In the genomic region with DNA sequence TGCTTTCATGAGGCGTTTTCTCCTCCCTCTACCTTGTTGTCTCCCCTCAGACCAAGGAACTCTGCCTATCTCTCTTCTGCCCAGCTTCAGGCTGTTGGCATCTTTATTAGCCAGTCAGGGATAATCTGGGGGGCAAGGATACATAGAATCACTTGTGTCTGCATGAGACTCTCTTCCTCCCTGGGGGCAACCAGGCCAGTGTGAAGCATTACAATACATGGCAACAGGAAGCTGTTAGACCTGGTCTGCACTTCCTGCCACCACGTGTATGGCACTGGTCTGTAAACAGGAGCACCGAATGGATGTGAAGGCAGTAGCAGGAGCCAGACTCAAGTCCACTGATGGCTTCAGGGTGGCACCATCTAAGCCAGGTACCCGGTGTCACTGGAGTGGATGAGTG, we compare ENCODE assay signal across 23 mouse cellular contexts. TPM values are rescaled to one million over a fixed set of nuclear protein-coding genes. Genes with fewer than 3 reads are reported as not detected.
A peak's percentile ranks its signal among the peaks of the same experiment; 100 is the strongest.
DNase-seq lines count a peak whose midpoint lies in the region; ATAC-seq and TF ChIP-seq lines count a peak whose summit lies in the region.
"Had no signal": no experiment of that assay in that cellular context is flagged by ENCODE, and none has a peak within 500 bp of the region (broad histone marks: within the 10 kb centered on the region; RNA-seq: fewer than 3 reads in every experiment).

No protein-coding gene starts in this region.

- peaks cover 56% of the 10 kb centered on the region for H3K27me3 ChIP-seq in megakaryocyte, embryonic 14.5 days (replicated peaks)

- H3K4me1 ChIP-seq in megakaryocyte, embryonic 14.5 days, result peaks cover 61% of the 10 kb centered on the region
- peaks cover 41% of the 10 kb centered on the region for H3K4me1 ChIP-seq in bone marrow macrophage, adult 2 months (ENCODE audit: control insufficient read depth, insufficient read depth, low read length)

- ATAC-seq in megakaryocyte, adult 5-6 weeks (ENCODE audit: poor library complexity, severe bottlenecking), result no peak
- ATAC-seq: forebrain, embryonic 16.5 days; midbrain, embryonic 16.5 days had no signal

- no peak for TF ChIP-seq POLR2A in bone marrow macrophage, adult 2 months (IDR thresholded peaks at IDR 0.05; ENCODE audit: borderline replicate concordance, low read depth, low read length)

- DNase-seq in heart, adult 11 months, result peak; percentile 91
- DNase-seq in heart, adult 8-10 months (ENCODE audit: low spot score), result no peak
- no peak for DNase-seq in retina, embryonic 14.5 days (ENCODE audit: low spot score)
- DNase-seq in thymus, postnatal 14 days, result no peak
- DNase-seq: adrenal gland, adult 8-10 months; cerebellum, adult 11 months; cerebellum, postnatal 25 days; embryo, embryonic 11 days; gastrocnemius, postnatal 36 days; heart, postnatal 10 days; kidney, adult 8-10 months; kidney, postnatal 25 days; retina, postnatal 1 day had no signal

- peaks cover 82% of the 10 kb centered on the region for H3K79me2 ChIP-seq in macrophage (ENCODE audit: inconsistent target)

- H3K4me3 ChIP-seq in megakaryocyte, embryonic 14.5 days (replicated peaks), result peak overlapping the region; percentile 91
- H3K4me3 ChIP-seq in bone marrow macrophage, adult 2 months (ENCODE audit: insufficient read depth, low read length), result peak overlapping the region; percentile 58
- H3K4me3 ChIP-seq in macrophage (ENCODE audit: inconsistent target), result peak overlapping the region; percentile 94
- H3K4me3 ChIP-seq: hindbrain, embryonic 13.5 days; limb, embryonic 15.5 days had no signal

- 24% methylated on average over 4 of the region's 4 CpGs for WGBS in macrophage (ENCODE audit: missing documents)

- no peaks in the 10 kb centered on the region for H3K9me3 ChIP-seq in megakaryocyte, embryonic 14.5 days
- H3K9me3 ChIP-seq: hindbrain, embryonic 13.5 days; limb, embryonic 15.5 days had no signal

- TF ChIP-seq CTCF in bone marrow macrophage, adult 2 months (IDR thresholded peaks at IDR 0.05; ENCODE audit: low read depth, low read length), result no peak

- peaks cover 12% of the 10 kb centered on the region for H3K36me3 ChIP-seq in megakaryocyte, embryonic 14.5 days (replicated peaks; ENCODE audit: low read length)
- H3K36me3 ChIP-seq in macrophage (ENCODE audit: inconsistent target), result peaks cover 31% of the 10 kb centered on the region
- H3K36me3 ChIP-seq: hindbrain, embryonic 13.5 days; limb, embryonic 15.5 days had no signal

- peak overlapping the region; percentile 98 for H3K27ac ChIP-seq in bone marrow macrophage, adult 2 months (ENCODE audit: insufficient read depth, low read depth, low read length)
- H3K27ac ChIP-seq in macrophage, result peak overlapping the region; percentile 98
- H3K27ac ChIP-seq: hindbrain, embryonic 13.5 days; limb, embryonic 15.5 days had no signal

RNA-seq across cellular contexts. Expression of a gene that starts 3.6 kb away (rescaled TPM):
- 1 to 10 TPM; 2.0 to 4.0 (median 2.4) TPM for total RNA-seq in heart, adult 8-10 months (2022)
- polyA plus RNA-seq in megakaryocyte, embryonic 14.5 days (2012; ENCODE audit: insufficient read depth, low replicate concordance), result 7.5 and 22.4 TPM in 2 replicates
- total RNA-seq in megakaryocyte, adult 5-6 weeks (2015), result 133 and 149 TPM in 2 replicates
- 231 and 243 TPM in 2 replicates for total RNA-seq in megakaryocyte, adult 5-6 weeks (2017)
- 201 and 214 TPM in 2 replicates for polyA plus RNA-seq in bone marrow macrophage, adult 2 months (2012; ENCODE audit: insufficient read depth, insufficient read length, missing spikeins)
- 100 to 1,000 TPM; 125 to 271 (median 191) TPM for total RNA-seq in macrophage (2018; cell fraction: chromatin; rRNA removed)
- 100 to 1,000 TPM; 137 to 260 (median 207) TPM for total RNA-seq in macrophage (2018; cell fraction: cytosol; rRNA removed)
- total RNA-seq in macrophage (2018; cell fraction: nucleus; rRNA removed), result 100 to 1,000 TPM; 121 to 294 (median 214) TPM
- 132 to 204 TPM (median 202 TPM) in 3 replicates for polyA plus RNA-seq in macrophage (2018)

RNA-seq across cellular contexts. Expression of a gene that starts 22.3 kb away (rescaled TPM):
- 1 to 10 TPM; 2.0 to 4.8 (median 2.8) TPM for total RNA-seq in heart, adult 8-10 months (2022)
- 0.35 TPM in 1 of 2 replicates, not detected in the other for polyA plus RNA-seq in megakaryocyte, embryonic 14.5 days (2012; ENCODE audit: insufficient read depth, low replicate concordance)
- not detected in 2 replicates for total RNA-seq in megakaryocyte, adult 5-6 weeks (2015)
- not detected in 2 replicates for total RNA-seq in megakaryocyte, adult 5-6 weeks (2017)
- 0.28 and 0.40 TPM in 2 replicates for polyA plus RNA-seq in bone marrow macrophage, adult 2 months (2012; ENCODE audit: insufficient read depth, insufficient read length, missing spikeins)
- 1 to 10 TPM in 1 of 26 experiments, under 1 TPM in 2, not detected in 23; 0.23 to 1.0 (median 0.45) TPM for total RNA-seq in macrophage (2018; cell fraction: chromatin; rRNA removed)
- total RNA-seq in macrophage (2018; cell fraction: cytosol; rRNA removed), result under 1 TPM in 15 of 26 experiments, not detected in 11; 0.05 to 0.34 (median 0.10) TPM
- under 1 TPM in 3 of 26 experiments, not detected in 23; 0.21 to 0.36 (median 0.25) TPM for total RNA-seq in macrophage (2018; cell fraction: nucleus; rRNA removed)
- polyA plus RNA-seq in macrophage (2018), result 0.28 TPM in 1 of 3 replicates, not detected in the others

RNA-seq across cellular contexts. Expression of a gene that starts 58.8 kb away (rescaled TPM):
- total RNA-seq in heart, adult 8-10 months (2022), result not detected
- 0.29 TPM in 1 of 2 replicates, not detected in the other for polyA plus RNA-seq in megakaryocyte, embryonic 14.5 days (2012; ENCODE audit: insufficient read depth, low replicate concordance)
- total RNA-seq in megakaryocyte, adult 5-6 weeks (2015), result 0.67 TPM in 1 of 2 replicates, not detected in the other
- total RNA-seq in megakaryocyte, adult 5-6 weeks (2017), result 0.29 TPM in 1 of 2 replicates, not detected in the other
- polyA plus RNA-seq in bone marrow macrophage, adult 2 months (2012; ENCODE audit: insufficient read depth, insufficient read length, missing spikeins), result not detected in 2 replicates
- 1 to 10 TPM in 22 of 26 experiments, not detected in 4; 1.3 to 7.6 (median 2.4) TPM for total RNA-seq in macrophage (2018; cell fraction: chromatin; rRNA removed)
- not detected for total RNA-seq in macrophage (2018; cell fraction: cytosol; rRNA removed)
- 1 to 10 TPM in 9 of 26 experiments, under 1 TPM in 1, not detected in 16; 0.94 to 3.3 (median 1.6) TPM for total RNA-seq in macrophage (2018; cell fraction: nucleus; rRNA removed)
- not detected in 3 replicates for polyA plus RNA-seq in macrophage (2018)
- total RNA-seq: gastrocnemius, postnatal 36 days; heart, postnatal 10 days had no signal
- polyA plus RNA-seq: embryonic facial prominence, embryonic 14.5 days; forebrain, embryonic 16.5 days; limb, embryonic 15.5 days; lung, embryonic 16.5 days had no signal
